Mouse (Mus musculus) heart, adult 2 months (tissue): ENCODE data around the gene Prkar1b. TPM values are rescaled to one million over a fixed set of nuclear protein-coding genes. Genes with fewer than 3 reads are reported as not detected.

Experiments used
- DNase-seq, 2 experiments: peaks; one replicate each; pipeline ENCODE4 v3.0.0; 2021
- H3K27ac ChIP-seq: fragments of 200-600 bp; 2 replicates; pipeline ENCODE4 v1.8.1; 2022
- H3K27me3 ChIP-seq: fragments of 200-500 bp; 2 replicates; pipeline ENCODE4 v1.6.1; 2012; ENCODE audit warnings: mild to moderate bottlenecking, low read length, inconsistent platforms, mixed read lengths; ENCODE audit not compliant: control insufficient read depth, insufficient read depth
- H3K36me3 ChIP-seq: fragments of 200-500 bp; 2 replicates; pipeline ENCODE4 v1.6.1; 2012; ENCODE audit warnings: low read length, inconsistent platforms; ENCODE audit not compliant: control insufficient read depth, insufficient read depth
- H3K4me1 ChIP-seq: fragments of 200-500 bp; 2 replicates; pipeline ENCODE4 v1.6.1; 2011; ENCODE audit warnings: low read length; ENCODE audit not compliant: control insufficient read depth, insufficient read depth
- H3K4me3 ChIP-seq: fragments of 200-600 bp; 2 replicates; pipeline ENCODE4 v1.8.1; 2022
- H3K79me2 ChIP-seq: fragments of 200-500 bp; replicated peaks from 2 replicates; pipeline ENCODE4 v1.6.1; 2012; ENCODE audit warnings: mild to moderate bottlenecking, inconsistent platforms, low read length, moderate library complexity, mixed read lengths; ENCODE audit not compliant: control insufficient read depth, insufficient read depth
- H3K9ac ChIP-seq: fragments of 200-500 bp; 2 replicates; pipeline ENCODE4 v1.6.1; 2012; ENCODE audit warnings: low read depth, mild to moderate bottlenecking, control low read depth, inconsistent platforms, low read length, mixed read lengths
- CTCF ChIP-seq: fragments of 200-600 bp; IDR thresholded peaks from 2 replicates; pipeline ENCODE4 v1.8.1; 2022; ENCODE audit warnings: antibody characterized with exemption, mild to moderate bottlenecking, moderate library complexity
- EP300 ChIP-seq: fragments of 200-500 bp; IDR thresholded peaks from 2 replicates; pipeline ENCODE4 v1.6.1; 2011; ENCODE audit warnings: low read depth, low read length, control low read depth; ENCODE audit not compliant: insufficient read depth
- POLR2A ChIP-seq: fragments of 200-500 bp; IDR thresholded peaks from 2 replicates; pipeline ENCODE4 v1.6.1; 2011; ENCODE audit warnings: mild to moderate bottlenecking, low read depth, low read length, control low read depth; ENCODE audit not compliant: insufficient read depth
- WGBS: fragments of 180-500 bp; shearing (Covaris S2); methylation state at CpG from one replicate; pipeline ENCODE4 v1.1.7; 2018; 5-methylcytosine and 5-hydroxymethylcytosine counted together
- intact Hi-C: fragments of 180-260 bp; cut with DNase I; formaldehyde crosslinking; loops from one replicate; pipeline ENCODE4 v1.15.1; 2025
- polyA plus RNA-seq: library from polyadenylated mRNA; depleted of rRNA; stranded (reverse); fragments of >200 nt; gene quantifications from 2 replicates; pipeline ENCODE4 v1.2.3, GENCODE M21; 2012
- total RNA-seq, 2 experiments: library from RNA; stranded (reverse); gene quantifications; 2 replicates each; pipeline ENCODE4 v1.2.3; 2021

Prkar1b gene
- total and polyA plus RNA-seq, 3 experiments, result 1.4 to 2.0 (median 1.5) TPM

GRCm38 (mm10) chr5:139091713-139092112 is 58.1 kb downstream of the Prkar1b start:
- H3K79me2 ChIP-seq, result no peaks in the 10 kb centered on the region
- H3K4me3 ChIP-seq, result no peak overlapping the region
- no peak for DNase-seq
- no peaks in the 10 kb centered on the region for H3K4me1 ChIP-seq
- no peak overlapping the region for H3K27ac ChIP-seq
- H3K36me3 ChIP-seq, result no peaks in the 10 kb centered on the region
- 86% methylated on average over 3 of the region's 3 CpGs for WGBS
- TF ChIP-seq EP300, result no peak
- TF ChIP-seq CTCF, result no peak
- no peak for TF ChIP-seq POLR2A
- H3K27me3 ChIP-seq, result no peaks in the 10 kb centered on the region
- intact Hi-C loops, result no loop called here
- H3K9ac ChIP-seq, result no peak overlapping the region

- no peaks in the 10 kb centered on the region for H3K36me3 ChIP-seq
- DNase-seq, result no peak
- H3K27ac ChIP-seq, result no peak overlapping the region
- no peaks in the 10 kb centered on the region for H3K4me1 ChIP-seq
- no peaks in the 10 kb centered on the region for H3K79me2 ChIP-seq
- H3K27me3 ChIP-seq, result no peaks in the 10 kb centered on the region
- intact Hi-C loops, result no loop called here
- H3K9ac ChIP-seq, result no peak overlapping the region
- WGBS, result 95% methylated on average over 1 of the region's 1 CpGs
- no peak overlapping the region for H3K4me3 ChIP-seq
- TF ChIP-seq CTCF, result no peak
- TF ChIP-seq EP300, result no peak
- no peak for TF ChIP-seq POLR2A
Measured at GRCm38 (mm10) chr5:139090162-139090561, 59.6 kb downstream of the Prkar1b start.

DNA sequence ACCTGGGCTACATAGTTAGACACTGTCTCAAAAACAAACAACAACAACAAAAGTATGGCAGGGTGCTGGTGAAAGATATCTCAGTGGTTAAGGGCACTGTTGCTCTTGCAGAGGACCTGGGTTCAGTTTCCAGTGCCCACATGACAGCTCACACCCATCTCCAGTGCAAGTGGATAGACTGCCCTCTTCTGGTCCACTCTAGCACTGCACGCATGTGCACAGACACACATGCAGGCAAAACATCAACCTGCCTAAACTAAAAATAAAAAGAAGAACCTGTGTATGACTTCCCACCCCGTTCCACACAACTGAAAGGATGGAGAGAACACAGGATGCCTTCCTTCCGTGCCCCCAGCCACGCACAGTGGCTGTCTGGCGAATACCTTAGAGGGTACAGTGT is 61.6 kb downstream of the Prkar1b start:
- Histone ChIP-seq H3K79me2 (no peaks in the 10 kb centered on the region), H3K36me3 (no peaks in the 10 kb centered on the region), H3K27ac (no peak overlapping the region), H3K4me3 (no peak overlapping the region), H3K4me1 (peaks cover 11% of the 10 kb centered on the region), H3K9ac (no peak overlapping the region), H3K27me3 (no peaks in the 10 kb centered on the region)
- TF ChIP-seq CTCF, result peak; percentile 59
- no peak for TF ChIP-seq EP300
- WGBS, result 96% methylated on average over 5 of the region's 5 CpGs
- DNase-seq, result no peak
- intact Hi-C loops, result loop anchor here (5.0 kb wide), 1 partner anchor 49 kb away; no protein-coding TSS in a partner anchor

GRCm38 (mm10) chr5:139084831-139085519 is 64.8 kb downstream of the Prkar1b start:
- Histone ChIP-seq H3K4me1 (peaks cover 13% of the 10 kb centered on the region), H3K27ac (no peak overlapping the region), H3K79me2 (no peaks in the 10 kb centered on the region), H3K4me3 (no peak overlapping the region), H3K9ac (no peak overlapping the region), H3K27me3 (no peaks in the 10 kb centered on the region), H3K36me3 (no peaks in the 10 kb centered on the region)
- intact Hi-C loops, result loop anchor here (2.0 to 5.0 kb wide), 3 partner anchors 52 to 236 kb away; partner anchors contain the start of gene Pdgfa
- WGBS, result 61% methylated on average over 7 of the region's 7 CpGs
- TF ChIP-seq POLR2A (no peak), CTCF (peak; percentile 78), EP300 (0 out of 2 replicates have a peak, but pooled peaks have one; percentile 43)
- DNase-seq, result peak; percentile 59 to 65

- H3K4me1 ChIP-seq, result peaks cover 13% of the 10 kb centered on the region
- 23% methylated on average over 6 of the region's 6 CpGs for WGBS
- no peaks in the 10 kb centered on the region for H3K36me3 ChIP-seq
- intact Hi-C loops, result loop anchor here (2.0 to 5.0 kb wide), 2 partner anchors 87 to 236 kb away; partner anchors contain the start of gene Pdgfa
- TF ChIP-seq EP300, result peak; percentile 59; the same call in 1 of the 2 replicates
- no peak for TF ChIP-seq POLR2A
- H3K9ac ChIP-seq, result no peak overlapping the region
- H3K27me3 ChIP-seq, result no peaks in the 10 kb centered on the region
- H3K27ac ChIP-seq, result peak overlapping the region; percentile 58
- H3K79me2 ChIP-seq, result no peaks in the 10 kb centered on the region
- peak; percentile 61 to 78 for DNase-seq
- no peak overlapping the region for H3K4me3 ChIP-seq
Measured at GRCm38 (mm10) chr5:139084302-139084701, 65.5 kb downstream of the Prkar1b start.

DNA sequence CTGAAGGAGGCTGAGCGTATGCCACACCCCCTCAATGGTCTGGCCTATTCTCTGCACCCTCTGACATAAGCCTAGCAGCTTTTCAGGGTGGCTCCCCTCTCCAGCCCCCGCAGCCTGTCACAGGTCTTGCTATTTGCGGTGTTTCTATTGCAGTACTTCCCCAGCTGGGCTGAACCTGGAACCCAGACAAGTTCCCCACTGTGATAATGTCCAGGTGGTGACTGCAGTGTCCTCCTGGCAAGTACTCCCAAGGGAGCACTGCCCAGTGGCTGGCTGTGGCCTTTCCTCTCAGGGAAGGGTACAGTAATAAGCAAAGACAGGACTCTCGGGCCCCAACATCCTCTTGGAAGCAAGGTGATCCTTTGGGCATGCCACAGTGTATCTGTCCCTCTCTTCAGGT is 66.0 kb downstream of the Prkar1b start:
- TF ChIP-seq EP300 (peak; percentile 55; the same call in 1 of the 2 replicates), POLR2A (no peak)
- peak; percentile 59 to 76 for DNase-seq
- Histone ChIP-seq H3K27ac (peak overlapping the region; percentile 58), H3K4me3 (no peak overlapping the region), H3K4me1 (peaks cover 13% of the 10 kb centered on the region), H3K27me3 (no peaks in the 10 kb centered on the region), H3K79me2 (no peaks in the 10 kb centered on the region), H3K9ac (no peak overlapping the region), H3K36me3 (no peaks in the 10 kb centered on the region)
- 44% methylated on average over 4 of the region's 4 CpGs for WGBS
- intact Hi-C loops, result loop anchor here (2.0 to 5.0 kb wide), 2 partner anchors 87 to 235 kb away; partner anchors contain the start of gene Pdgfa
